Mouse (Mus musculus): Measurements from ENCODE around the gene Tspan17.

Tspan17 gene

DNA sequence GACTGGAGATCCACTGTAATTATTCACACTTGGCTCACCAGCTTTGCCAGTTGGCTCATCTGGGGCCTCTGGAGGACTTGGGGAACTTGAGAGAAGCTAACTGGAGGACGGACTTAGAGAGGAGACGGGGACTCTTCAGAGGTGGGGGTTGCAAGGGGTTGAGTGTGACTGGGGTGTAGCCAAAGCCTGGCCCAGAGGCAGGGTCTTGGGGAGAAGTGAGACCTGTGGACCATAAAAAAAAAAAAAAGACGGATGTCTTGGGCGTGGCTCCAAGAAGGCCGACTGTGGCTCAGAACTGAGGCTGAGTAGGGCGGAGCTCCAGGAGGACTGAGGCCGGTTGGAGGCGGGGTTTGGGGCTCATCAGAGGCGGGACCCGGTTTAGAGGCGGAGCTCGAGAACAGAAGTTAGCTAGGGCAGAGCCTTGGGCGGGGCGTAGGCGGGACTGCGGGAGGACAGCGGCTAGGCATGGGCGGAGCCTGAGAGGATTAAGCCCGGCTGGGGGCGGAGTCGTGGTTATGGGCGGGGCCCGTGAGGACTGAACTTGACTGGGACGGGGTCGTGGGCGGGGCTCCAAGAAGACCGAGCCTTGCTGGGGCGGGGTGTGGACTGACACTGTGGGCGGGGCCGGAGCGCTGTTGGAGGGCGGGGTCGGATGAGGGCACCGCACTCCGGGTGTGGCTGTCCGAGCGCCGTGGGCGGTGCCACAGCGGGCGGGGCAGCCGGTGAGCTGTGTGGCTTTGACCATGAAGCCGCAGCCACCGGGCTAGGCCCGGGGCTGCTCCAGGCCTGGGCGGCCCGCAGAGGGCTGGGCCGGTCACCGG, at the start of gene Tspan17:
Gene Tspan17 (plus strand): TSS at position 638 of the 821 bp plus-strand sequence.
- peak; percentile 99 for DNase-seq (ENCODE audit: low spot score)

DNA sequence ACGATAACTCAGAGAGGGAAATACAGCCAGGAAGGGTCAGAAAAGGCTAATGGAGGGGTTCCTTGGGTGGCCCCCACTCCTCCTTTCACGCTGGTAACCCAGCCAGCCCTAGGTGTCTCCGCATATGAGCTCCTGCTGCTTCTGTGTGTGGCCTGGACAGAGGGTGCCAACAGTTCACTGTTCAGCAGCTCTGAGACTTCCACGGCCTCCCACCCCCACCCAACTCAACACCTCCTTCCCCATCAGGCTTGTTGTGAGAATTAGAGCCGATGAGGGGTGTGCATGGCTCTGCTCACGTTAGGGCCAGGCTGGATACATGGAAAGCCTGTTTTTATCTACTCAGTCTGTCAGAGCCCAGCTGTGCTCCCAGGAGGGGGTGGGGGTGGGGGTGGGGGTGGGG, 43.1 kb upstream of the Tspan17 start:
- DNase-seq (ENCODE audit: low spot score), result no peak

DNA sequence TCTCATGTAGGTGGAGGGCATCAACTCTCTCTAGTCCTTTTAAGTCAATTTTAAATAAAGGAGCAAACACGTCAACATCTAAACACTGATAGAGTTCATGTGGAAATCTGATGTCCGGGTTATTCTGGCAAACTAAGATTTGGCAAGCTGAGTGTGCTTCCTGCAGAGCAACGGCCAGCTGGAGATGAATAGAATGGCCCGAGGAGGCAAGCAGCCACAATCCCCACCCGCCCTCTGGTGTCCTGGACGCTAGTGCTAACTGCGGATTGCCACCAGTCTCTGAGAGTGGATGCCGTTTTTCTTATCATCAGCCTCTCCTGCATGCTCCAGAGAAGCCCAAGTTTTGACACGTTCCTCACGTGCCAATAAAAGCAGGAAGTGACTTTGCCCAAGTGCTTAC, 42.3 kb upstream of the Tspan17 start:
- no peak for DNase-seq (ENCODE audit: low spot score)

DNA sequence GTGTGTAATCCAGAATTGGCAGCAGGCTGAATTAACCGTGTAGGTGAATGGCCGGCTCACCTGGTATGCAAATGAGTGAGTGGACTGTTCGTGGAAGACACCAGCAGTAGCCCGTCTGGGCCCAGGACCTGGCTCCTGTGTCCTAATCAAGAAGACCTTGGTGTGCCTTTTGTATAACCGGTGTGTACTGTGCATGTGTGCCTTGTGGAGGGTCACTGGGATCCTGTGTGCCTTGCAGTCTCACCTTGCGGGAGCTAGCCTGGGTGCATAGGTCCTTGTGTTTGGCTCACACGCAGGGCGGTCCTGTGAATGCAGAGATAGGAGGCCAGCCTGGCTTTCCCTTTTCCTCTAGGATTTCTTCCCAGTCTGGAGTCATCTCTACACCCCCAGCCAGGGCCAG, 41.0 kb upstream of the Tspan17 start:
- DNase-seq (ENCODE audit: low spot score), result no peak

DNA sequence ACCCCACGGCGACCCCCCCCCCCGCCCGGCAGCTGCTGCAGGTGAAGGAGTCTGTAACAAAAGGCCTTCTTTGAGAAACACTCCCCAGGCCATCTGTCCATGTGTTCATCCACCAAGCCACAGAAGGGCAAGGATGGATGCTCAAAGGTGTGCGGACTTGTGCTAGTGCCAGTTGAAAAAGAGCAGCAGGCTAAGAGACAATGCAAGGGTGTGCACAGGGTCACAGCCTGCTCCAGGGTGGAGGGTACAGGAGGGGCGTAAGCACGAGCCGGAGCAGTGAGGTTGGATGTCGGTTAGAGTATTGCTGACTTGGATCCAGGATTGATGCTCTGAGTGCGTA, 40.5 kb upstream of the Tspan17 start:
- no peak for DNase-seq (ENCODE audit: low spot score)

DNA sequence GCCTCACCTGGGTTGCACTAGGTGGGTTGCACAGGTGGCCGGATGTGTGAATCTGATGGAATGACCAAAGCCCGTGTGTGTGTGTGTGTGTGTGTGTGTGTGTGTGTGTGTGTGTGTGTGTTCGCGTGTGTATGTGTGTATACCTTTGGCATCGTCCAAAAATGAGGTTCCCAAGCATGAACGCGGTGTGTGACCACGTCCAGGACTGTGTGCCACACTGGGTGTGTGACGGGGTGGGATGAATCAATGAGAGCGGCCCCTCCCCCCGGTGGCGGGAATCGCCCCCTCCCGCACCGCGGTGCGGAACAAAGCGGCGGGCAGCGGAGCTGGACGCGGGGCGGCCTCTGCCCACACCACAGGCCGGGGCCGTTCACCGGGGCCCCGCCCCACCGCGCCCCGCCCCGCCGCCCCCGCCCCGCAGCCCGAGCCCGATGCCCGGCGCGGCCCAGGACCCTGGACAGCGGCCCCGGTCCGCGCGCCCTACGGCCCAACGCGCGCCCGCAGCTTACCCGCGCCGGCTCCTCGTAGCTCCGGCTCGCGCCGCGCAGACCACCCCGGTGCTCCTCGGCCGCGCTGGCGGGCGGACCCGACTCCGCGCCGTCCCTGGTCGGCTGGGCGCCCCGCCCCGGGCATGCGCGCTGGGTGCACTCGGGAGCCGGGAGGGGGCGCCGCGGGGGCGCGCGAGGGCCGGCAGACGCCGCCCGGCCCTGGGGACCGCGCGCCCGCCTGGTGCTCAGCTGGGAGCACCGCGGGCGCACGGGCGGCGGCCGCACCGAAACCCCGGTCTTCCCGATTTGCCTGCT, 39.9 kb upstream of the Tspan17 start:
- DNase-seq (ENCODE audit: low spot score), result no peak

DNA sequence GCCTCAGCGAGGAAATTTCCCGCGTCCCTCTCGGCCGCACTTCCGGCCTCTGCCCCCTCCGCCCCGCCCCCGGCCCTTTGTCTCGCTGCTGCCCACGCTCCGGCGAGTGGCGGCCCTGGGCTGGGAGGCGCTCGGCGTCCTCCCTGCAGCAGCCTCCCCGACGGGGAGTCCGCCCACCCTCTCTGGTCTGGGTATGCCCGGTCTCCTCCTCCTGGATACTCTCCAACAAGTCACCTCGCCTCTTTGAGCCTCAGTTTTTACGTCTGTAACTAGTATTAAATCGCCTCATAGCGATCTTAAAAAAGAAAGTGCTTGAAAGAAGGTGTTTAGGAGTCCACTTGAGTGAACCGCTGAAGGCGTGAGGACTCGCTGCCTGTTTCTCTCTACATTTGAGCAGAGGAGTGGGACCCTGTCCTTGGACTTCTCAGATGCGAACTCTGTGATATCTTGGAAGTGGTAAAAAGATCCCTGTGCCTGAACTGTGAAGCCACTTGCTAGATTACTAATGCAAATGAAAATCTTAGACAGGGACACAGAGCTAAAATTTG, 39.2 kb upstream of the Tspan17 start, which contains the start of gene Gprin1:
Gene Gprin1 (minus strand): TSS at position 11 of the 548 bp plus-strand sequence.
- no peak for DNase-seq (ENCODE audit: low spot score)

DNA sequence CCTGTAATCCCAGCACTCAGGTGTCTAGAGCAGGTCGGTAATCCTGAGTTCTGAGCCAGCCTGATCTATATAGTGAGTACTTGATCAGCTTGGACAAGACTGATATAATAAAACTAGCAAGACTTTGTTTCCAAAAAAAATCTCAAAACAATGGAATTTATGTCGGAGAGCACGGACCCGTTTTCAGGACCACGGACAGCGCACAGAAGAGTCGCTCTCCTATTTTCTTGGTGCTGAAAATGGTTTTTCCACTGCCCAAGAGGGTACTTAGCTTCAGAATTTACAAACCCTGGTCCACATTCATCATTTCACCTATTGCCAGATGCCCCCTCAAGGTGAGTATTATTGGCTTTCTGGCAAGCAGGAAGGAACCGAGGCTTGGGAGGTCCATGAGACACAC, 38.5 kb upstream of the Tspan17 start:
- DNase-seq (ENCODE audit: low spot score), result peak; percentile 64

DNA sequence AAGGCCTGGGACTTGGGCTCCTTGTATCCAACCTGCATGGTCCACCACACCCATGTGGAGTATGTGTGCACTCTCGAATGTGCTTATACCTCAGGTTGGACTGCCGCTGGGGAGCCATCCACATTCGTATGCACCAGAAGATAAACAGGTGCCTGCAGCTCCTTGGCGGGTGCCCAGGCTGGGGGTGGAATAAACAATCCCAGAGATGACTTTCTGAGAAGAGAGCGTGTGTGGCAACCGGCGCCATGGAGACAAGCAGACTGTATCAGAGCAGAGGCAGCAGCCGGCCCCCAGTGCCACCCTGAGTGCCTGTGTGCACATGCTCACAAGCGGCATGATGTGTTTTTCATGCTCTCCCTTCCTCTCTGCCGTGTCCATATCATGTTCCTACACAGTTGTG, 36.5 kb upstream of the Tspan17 start:
- DNase-seq (ENCODE audit: low spot score), result no peak

DNA sequence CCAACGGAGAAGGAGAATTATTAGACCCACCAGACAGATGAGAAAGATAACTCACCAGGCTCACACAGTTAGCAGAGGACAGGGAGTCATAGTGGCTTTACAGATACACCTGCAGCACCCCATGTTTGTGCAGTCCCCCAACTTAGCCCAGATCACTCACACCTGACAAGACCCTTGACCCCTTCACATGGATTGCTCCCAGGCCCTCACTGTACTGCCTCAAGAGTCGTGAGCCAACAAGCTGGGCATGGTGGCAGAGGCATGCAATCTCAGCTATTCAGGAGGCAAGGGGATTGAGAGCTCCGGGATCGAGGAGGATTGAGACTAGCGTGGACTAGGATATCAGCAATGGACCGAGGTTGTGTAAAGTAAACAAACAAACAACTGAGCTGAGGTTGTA, 35.4 kb upstream of the Tspan17 start:
- no peak for DNase-seq (ENCODE audit: low spot score)

DNA sequence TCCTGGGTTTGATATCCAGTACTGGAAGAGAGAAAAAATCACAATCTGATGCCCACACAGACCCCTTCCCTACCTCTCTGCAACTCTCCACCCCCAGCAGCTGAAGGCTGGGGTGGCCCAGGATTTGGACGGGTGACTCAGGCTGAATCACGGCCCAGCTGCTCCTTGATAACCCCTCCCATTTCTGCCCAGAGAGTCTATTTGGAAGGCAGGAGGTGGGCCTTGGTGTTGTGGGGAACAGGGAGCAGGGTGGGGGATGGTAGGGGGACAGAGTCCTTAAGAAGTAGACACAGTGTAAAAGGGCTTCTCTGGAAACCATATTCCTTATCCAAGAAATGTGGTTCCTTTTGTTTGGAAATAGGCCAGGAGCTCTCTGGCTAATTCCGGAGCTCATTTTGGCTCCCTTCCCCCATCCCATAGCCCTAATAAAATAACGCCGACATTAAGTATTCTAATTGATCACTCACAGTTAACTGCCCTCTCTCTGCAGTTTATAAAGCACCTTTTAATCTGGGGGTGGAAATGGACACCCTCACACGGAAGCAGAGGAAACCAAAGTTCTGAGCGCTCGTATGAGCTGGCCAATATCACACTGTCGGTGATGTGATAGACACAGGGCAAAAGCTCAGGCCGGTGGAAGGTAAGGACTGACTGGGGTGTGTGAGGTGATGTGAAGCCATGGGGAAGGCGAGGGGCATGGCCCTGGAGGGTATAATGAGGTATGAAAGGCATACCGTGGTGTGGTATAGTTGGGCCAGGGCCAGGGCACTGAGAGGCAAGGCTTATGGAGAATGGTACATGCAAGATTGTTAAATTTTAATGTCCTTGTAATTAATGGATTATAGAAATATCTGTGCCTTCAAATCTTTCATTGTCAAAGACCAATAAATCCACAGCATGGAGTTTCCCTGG, 34.8 kb upstream of the Tspan17 start:
- DNase-seq (ENCODE audit: low spot score), result no peak

DNA sequence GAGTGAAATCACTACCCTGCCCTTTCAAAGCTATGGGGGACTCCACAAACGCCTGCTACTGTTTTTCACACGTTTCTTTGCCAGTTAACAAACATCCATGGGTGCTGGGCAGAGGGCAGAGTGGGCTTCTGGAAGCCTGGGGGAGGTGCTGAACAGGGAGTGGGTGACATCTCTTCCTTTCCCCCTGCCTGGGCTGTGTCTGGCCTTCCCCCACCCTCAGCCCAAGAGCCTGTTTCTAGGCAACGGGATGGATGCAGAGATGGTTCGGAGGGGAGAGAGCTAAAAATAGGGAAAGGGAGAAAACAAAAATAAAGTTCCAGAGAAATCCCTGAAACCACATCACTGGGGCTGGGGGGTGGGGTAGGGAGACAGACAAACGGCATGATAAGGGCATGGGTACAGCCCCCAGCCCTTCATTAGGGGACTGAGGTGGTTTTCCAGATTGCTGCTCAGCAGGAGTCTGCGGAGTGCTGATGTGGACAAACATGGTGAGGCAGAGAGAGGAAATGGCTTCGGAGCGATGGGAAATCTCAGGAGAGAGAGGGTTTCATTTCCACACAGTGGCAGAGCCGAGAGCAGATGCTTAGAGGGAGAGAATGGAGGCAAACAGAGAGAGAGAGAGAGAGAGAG, 33.9 kb upstream of the Tspan17 start:
- DNase-seq (ENCODE audit: low spot score), result no peak

DNA sequence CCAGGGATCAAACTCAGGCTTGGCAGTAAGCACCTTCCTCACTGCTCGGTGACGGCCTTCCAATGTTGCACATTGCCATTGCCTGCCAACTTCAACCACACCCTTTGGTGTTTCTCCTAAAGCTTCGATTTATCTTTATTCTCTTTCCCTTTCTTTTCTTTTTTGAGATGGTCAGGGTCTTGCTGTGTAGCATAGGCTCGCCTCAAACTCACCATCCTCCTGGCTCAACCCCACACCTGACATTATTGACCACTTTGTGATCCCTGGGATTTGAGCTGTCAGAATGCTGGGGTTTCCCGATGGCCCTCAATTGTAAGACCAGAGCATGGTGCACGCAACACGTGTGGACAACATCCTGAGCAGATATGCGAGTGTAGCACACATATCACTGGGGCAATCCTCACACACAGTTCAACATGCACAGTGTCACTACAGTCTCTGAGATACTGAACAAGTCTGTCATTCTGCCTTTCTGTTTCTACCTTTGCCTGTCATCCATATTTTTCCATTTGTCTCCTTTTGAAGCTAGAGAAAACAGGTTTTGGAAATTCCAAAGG, 32.9 kb upstream of the Tspan17 start:
- no peak for DNase-seq (ENCODE audit: low spot score)

DNA sequence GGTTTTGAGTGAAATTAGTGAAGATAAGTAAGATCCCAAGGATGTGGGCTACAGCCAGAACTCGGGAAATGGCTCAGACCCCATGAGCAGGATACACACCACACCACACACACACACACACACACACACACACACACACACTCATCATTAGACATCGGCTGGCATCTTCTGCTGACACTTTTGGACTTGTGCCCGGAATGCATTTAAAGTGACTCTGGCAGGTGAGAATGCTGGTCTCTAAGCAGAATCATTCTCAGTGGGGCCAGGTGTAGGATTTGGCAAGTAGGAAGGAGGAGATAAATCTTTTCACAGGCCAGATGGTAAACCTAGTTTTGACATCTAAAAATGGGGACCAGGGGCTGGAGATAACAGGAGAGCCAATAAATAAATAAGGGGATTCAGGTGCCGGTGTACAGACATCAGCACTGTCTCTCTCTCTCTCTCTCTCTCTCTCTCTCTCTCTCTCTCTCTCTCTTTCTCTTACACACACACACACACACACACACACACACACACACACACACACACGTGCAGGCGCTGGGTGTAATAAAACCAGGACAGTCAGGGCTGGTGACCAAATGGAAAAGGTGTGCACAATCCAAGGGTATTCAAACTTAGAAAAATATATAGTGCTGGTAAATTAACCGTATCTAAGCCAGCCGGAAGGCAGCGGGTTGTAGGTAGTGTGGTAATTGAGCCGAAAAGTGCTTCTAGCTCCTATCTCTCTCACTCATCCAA, 31.9 kb upstream of the Tspan17 start:
- no peak for DNase-seq (ENCODE audit: low spot score)

DNA sequence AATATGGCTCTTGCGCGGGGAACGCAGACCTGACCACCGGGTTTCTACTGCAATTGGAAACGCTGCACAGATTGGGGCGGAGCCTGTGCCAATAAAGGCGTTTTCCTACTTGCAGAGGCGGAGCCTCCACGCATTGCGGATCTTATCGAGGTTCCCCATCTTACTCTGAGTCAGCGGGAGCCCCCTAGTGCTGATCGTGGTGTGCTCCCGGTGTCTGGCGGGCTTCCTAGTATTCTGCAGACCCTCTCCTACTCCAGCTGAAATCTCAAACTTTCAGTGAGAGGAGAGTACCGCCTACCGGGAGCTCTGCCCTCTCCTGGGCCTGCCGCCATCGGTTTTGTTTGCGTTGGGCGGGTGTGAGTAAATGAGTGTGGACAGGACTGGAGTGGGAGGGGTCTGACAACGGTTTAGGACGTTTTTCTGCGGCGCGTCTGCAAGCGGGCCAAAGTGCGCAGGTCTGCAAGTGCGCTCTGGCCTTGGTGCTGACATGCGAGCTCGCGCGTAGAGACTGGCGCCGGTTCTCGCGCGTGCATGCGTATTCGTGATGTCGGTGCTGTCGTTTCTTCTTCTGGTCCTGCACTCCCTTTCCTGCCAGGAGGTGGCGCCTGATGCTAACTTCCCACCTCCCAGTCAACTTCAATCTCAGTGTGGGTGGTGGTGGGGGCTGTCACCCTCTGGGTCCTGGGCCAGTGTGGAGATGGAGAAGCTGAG, 31.0 kb upstream of the Tspan17 start:
- DNase-seq (ENCODE audit: low spot score), result peak; percentile 35

DNA sequence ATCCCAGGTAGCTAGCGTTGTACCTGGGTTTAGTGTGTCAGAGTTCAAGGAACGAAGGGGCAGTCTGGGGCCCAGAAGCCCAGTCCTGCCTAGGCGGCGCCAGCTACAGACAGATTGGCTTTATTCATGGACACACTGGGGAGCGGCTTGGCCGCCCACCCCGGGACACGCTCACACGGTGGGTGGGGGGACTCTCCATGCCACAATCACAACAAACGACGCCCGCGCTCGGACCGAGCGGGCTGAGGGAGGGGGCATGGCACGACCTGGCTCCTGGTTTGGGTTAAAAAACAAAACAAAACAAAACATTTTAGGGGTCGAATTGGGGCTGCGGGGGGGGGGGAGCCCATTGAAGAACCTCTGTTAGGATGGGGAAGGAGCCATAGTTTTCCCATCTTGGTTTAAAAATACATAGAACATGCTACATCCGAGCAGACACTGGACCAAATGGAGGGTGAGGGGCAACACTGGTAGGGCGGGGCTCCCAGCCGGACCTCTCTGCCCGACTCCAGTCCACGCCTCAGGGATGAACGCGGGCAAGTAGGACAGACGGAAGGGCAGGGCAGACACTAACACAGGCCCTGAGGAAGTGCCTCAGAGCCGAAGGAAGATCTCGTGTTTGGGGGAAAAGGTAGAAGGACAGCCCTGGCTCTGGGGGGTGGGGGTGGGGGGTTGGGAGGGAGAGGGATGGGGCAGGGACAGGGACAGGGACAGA, 30.3 kb upstream of the Tspan17 start:
- no peak for DNase-seq (ENCODE audit: low spot score)

DNA sequence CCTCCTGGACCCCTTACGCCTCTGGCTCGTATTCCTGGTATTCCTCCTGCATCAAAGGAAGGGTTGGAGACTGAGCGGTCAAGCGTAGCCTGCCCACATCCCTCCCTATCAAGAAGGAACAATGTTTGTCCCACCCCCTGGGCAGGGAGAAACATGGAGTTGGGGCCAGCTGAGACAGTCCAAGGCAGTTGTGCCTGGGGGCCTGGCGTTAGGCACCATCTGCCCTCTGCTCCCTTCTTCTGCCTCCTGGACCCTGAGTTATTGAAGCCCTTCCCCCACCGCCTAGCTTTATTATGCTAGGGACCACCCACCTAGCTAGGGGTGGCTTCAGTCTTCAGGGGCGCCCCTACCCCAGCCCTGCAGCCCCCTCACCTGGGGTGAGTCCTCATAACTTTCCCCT, 29.7 kb upstream of the Tspan17 start:
- no peak for DNase-seq (ENCODE audit: low spot score)

DNA sequence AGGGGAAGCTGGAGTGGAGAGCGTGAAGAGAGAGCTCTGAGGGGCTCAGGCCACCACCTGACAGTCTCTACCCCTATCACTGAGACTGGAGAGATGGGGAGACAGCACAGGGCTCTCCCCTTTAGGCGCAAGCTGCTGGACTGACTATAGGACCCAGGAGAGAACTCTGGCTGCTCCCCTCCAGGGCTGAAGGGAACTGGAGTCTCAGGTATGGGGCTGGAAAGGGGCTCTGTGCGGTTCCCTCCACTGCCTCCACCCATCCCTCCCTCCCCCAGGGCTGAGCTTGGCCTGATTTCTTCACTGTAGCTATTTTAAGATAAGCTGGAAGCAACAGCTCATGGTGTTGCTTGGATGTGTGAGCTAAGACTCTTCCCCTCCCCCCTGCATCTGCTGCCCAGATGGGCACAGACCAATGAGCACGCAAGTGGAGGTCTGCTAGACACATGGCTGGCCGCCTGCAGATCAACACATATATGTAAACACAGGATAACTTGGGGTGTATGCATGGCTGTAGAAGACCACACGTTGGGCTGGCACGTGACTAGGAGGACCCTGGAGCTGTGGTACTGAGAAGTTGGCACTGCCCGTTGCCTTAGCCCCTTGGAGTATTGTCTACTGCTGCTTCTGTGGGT, 28.9 kb upstream of the Tspan17 start:
- peak; percentile 42 for DNase-seq (ENCODE audit: low spot score)

DNA sequence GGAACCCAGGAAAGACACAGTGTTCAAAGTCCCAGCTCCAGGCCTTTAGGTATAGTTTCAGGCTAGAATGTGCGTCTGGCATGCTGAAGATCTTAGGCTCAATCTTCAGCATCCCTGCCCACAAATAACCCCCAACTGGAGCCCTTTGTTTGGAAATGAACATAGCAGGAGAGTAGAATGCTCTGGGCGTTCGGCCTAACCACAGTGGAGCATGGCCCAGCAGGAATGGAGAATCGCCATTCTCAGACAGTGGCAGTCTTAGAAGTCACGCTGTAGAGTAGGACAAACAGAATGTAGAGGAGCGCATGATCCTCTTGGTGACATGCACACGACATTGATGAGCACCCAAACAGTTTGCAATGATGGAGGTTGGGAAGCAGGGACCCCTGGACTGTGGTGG, 28.3 kb upstream of the Tspan17 start:
- DNase-seq (ENCODE audit: low spot score), result no peak
